Mouse (Mus musculus) urinary bladder, postnatal 0 days (tissue): Measurements from ENCODE around the gene Odf3l2. TPM values are rescaled to one million over a fixed set of nuclear protein-coding genes. Genes with fewer than 3 reads are reported as not detected.

Experiments
- polyA plus RNA-seq: library from polyadenylated mRNA; unstranded; fragments of >200 nt; fragmentation: Nextera tagmentation; extraction: Ambion mirVana; gene quantifications from 2 replicates; pipeline ENCODE4 v1.2.1, GENCODE M21; 2015

Gene Odf3l2
- polyA plus RNA-seq, result not detected in 2 replicates

DNA sequence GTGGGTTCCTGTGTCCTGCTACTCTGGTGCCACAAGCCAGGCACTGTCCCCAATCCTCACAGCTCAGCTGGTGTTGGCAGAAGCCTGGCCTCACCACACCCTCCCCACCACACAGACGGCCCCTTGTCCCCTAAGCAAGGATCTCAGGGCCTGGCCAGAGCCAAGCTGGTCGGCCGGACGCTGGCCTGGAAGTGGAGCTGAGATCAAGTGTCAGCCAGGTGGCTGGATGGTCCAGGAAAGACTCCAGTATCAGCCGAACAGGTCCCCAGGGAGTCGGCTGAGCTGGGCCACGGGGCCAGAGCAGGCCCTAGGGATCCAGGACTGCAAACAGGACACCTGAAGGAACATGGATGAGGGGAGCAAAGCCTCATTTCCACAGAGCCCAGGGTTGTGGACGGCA lies at the start of gene Odf3l2:
TSS of gene Odf3l2 (minus strand) at position 28 of the 400 bp plus-strand sequence.

DNA sequence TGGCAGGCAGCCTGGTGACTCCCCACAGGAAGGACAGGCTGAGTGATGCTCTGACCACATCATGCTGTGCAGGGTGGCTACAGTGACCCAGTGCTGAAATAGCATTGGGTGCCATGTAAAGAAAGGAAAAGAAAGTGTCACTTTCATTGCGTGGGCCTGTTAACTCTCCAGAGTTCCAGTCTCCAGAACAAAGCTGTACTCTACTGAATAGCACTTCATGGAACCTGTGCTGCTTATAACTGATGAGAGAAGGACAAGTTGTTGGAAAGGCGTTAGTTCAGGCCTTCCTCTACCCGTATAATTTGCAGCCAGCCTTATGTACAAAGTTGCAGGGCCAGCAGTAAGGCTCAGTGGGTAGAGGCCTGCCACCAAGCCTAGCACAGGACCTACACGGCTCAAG lies 43.2 kb upstream of the Odf3l2 start, which contains the start of gene Gzmm:
TSS of gene Gzmm (plus strand) at position 301 of the 400 bp plus-strand sequence.

DNA sequence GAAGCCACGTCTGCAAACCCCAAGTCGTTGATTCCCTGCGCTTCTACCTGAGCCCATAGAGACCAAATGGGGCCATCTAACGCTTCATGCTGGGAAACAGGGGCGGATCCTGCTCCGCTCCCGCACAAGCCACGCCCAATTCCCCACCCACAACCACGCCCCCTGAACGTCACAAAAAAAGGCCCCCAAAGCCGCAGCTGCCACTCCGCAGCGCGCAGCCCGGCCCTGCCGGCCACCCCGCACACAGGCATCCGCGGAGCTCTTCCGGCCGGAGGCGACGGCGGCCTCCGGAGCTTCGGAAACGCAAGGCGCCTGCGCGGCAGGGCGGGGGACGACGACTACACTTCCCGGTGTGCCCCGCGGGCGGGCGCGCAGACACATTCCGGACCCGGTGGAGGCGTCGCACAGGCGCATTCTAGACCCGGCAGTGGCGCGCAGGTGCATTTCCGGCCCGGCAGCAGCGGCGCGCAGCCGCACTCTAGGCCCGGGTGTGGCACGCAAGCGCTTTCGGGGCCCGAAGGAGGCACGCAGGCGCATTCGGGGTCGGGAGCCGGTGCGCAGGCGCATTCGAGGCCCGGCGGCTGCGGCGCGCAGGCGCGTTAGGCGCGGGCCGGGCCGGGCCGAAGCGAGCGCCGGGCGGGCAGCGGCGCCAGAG lies 36.2 kb upstream of the Odf3l2 start, which contains the start of gene Cdc34:
TSS of gene Cdc34 (plus strand) at position 605 of the 655 bp plus-strand sequence.

DNA sequence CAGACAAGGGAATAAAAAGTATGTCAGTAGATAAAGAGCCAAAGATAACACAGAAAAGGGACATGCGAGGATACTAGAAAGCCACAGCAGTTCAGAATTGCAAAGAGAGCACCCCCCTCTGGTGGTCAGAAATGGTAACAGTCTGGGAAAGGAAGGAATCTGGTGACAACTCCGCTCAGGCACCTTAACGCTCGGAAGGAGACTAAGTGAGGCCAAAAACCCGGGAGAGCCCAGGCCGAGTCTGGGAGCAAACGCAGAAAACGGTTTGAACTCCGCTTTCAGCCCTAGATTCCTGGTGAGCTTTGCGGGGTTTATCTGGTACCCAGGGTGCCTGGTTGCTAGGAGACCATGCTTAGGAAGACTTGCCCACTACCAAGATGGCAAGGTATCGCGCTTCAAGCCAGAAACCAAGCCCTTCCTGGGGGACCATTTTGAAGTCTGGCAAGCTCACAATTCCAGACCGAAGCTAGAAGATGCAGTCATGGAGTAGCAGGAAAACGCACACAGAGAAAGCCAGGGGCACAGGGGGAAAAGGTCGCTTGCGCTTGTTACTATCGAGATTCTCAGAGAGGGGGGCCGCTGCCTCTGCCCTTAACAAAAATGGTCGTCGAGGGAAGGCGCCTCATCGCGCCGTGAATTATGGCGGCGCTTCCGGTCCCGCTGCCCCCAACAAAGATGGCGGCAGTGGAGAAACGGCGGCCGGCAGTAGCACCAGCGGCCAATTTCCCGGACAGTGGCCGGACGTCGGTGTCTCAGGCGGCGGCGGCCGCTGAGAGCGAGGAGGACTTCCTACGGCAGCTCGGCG lies 23.4 kb upstream of the Odf3l2 start, which contains the start of gene Tpgs1:
TSS of gene Tpgs1 (plus strand) at position 599 of the 805 bp plus-strand sequence.

DNA sequence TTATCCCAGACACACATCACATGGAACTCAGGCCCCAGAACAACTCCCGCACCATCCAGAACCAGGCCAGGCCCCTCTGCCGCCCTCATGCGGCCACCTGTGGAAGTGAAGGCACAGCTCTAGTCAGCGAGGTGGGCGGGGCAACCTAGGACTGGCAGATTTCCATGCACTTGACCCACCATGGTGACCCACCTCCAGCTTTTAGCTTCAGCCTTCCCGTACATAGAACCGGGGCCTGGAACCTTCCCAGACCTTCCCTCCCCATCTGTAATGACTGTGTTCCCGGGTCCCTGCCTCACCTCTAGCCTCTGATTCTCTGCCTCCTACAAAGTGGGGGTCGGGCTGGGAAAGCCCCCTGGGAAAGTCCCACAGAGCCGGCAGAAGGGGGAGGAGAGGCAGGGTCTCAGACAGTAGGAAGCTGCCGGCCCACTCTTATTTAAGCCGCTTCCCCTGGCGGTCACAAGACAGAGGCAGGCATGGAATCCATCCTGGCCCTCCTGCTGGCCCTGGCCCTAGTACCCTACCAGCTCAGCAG lies 18.7 kb upstream of the Odf3l2 start, which contains the start of gene Madcam1:
TSS of gene Madcam1 (plus strand) at position 429 of the 535 bp plus-strand sequence.

DNA sequence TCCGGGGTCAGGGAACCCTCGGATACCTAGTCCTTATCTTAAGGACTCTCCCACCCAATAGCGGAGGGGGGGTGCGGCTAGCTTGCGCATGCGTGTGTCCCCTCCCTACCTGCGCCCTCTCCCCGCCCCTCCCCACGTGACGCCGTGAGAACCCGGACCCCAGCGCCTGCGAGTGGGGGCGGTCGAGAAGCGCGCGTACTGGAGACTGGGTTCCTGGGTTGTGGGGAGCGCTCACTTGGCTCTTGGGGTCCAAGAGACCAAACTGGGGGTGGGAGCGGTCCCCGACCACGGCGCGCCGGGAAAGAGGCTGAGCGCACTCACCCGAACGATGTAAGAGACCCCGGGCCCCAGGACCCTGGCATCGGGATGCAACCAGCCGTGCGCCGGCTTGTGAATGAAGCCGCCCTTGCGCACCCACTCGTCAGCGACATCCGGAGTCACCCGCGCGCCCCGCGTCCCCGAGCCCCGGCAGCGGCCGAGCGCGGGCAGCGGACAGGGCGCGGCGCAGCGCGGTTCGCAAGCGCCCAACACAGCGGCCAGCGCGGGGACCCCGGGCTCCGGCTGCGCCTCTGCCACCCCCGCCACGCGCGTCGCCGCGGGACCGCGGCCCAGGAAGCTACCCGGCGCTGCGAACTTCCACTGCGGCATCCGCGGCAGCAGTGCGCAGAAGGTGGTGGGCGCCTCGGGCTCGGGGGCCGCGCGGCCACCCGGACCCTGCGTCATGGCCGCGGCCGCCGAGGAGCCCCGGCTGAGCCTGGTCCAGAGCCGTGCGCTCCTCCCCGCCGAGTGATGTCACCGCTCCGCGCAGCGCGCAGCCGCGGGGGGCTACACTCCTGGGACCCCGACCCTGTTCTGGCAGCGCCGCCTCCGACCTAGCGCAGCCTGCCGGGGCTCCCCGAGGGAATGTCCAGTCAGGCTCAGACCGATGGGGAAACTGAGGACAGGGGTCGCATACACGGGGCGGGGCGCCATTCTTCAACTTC lies 8.1 kb downstream of the Odf3l2 start, which contains the start of gene Shc2:
TSS of gene Shc2 (minus strand) at position 791 of the 983 bp plus-strand sequence.

DNA sequence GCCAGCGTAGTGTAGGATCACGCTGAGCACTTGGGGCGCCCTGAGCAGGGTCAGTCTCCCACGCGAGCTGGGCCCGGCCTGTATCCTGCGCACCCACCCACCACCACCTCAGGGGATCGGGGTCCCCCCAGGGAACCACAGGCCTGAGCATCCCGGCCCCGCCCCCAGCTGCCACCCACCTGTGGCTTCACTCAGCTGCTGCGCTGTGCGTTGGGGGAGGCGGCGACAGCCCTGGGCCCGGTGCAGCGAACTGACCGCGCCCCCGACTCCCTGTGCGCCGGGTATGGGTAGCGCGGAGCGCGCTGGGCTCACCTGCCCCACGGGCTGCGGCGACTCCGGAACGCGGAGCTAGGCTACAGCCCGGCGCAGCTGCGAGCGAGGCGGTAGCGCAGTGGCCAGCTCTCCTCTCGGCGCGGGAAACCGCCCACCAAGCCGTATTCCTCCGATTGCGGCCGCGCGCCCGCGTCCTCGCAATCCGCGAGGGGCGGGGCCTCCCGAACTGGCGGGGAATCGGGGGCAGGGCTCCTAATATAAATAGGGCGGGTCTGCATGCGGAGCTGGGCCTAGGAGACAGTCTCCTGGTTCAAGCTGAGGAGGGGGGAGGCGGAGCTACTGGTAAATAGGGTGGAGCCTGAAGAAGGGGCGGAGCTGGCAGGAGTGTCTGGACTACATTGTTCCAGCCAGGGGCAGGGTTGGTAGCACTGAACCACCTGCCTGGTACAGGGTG lies 31.8 kb downstream of the Odf3l2 start, which contains the start of gene C2cd4c:
TSS of gene C2cd4c (minus strand) at position 448 of the 727 bp plus-strand sequence.

Other genes starting within 250 kb of the Odf3l2 start
- gene Vmn2r83, start 177.0 kb downstream of the Odf3l2 start, polyA plus RNA-seq, result not detected in 2 replicates
- 30.4 and 31.8 TPM in 2 replicates for gene Plpp2, start 111.9 kb downstream of the Odf3l2 start, polyA plus RNA-seq
- gene Mier2, start 90.5 kb downstream of the Odf3l2 start, polyA plus RNA-seq, result 24.2 and 26.1 TPM in 2 replicates
- gene Theg, start 58.4 kb downstream of the Odf3l2 start, polyA plus RNA-seq, result not detected in 2 replicates
- not detected in 2 replicates for gene C2cd4c, start 31.7 kb downstream of the Odf3l2 start, polyA plus RNA-seq
- 2.1 and 2.5 TPM in 2 replicates for gene Shc2, start 7.8 kb downstream of the Odf3l2 start, polyA plus RNA-seq
- gene Madcam1, start 18.8 kb upstream of the Odf3l2 start, polyA plus RNA-seq, result 0.35 and 0.39 TPM in 2 replicates
- gene Tpgs1, start 23.6 kb upstream of the Odf3l2 start, polyA plus RNA-seq, result 47.4 and 51.3 TPM in 2 replicates
- 63.7 and 68.6 TPM in 2 replicates for gene Cdc34, start 36.5 kb upstream of the Odf3l2 start, polyA plus RNA-seq
- 0.16 and 0.48 TPM in 2 replicates for gene Gzmm, start 43.3 kb upstream of the Odf3l2 start, polyA plus RNA-seq
- gene Bsg, start 58.8 kb upstream of the Odf3l2 start, polyA plus RNA-seq, result 812 and 845 TPM in 2 replicates
- gene Hcn2, start 70.9 kb upstream of the Odf3l2 start, polyA plus RNA-seq, result 0.06 and 0.08 TPM in 2 replicates
- gene Polrmt, start 100.8 kb upstream of the Odf3l2 start, polyA plus RNA-seq, result 14.4 and 14.7 TPM in 2 replicates
- gene Fgf22, start 109.3 kb upstream of the Odf3l2 start, polyA plus RNA-seq, result 0.24 and 0.28 TPM in 2 replicates
- 50.7 and 60.7 TPM in 2 replicates for gene Rnf126, start 121.2 kb upstream of the Odf3l2 start, polyA plus RNA-seq
- 69.7 and 87.0 TPM in 2 replicates for gene Fstl3, start 131.5 kb upstream of the Odf3l2 start, polyA plus RNA-seq
- gene Prss57, start 145.2 kb upstream of the Odf3l2 start, polyA plus RNA-seq, result 0.12 TPM in 1 of 2 replicates, not detected in the other
- gene Palm, start 147.8 kb upstream of the Odf3l2 start, polyA plus RNA-seq, result 39.7 and 44.2 TPM in 2 replicates
- 1.6 and 2.9 TPM in 2 replicates for gene Misp, start 175.3 kb upstream of the Odf3l2 start, polyA plus RNA-seq
- 109 and 124 TPM in 2 replicates for gene Ptbp1, start 208.7 kb upstream of the Odf3l2 start, polyA plus RNA-seq
- gene Prtn3, start 228.7 kb upstream of the Odf3l2 start, polyA plus RNA-seq, result 2.3 and 8.8 TPM in 2 replicates
- 2.2 TPM in 2 replicates for gene Plppr3, start 228.9 kb upstream of the Odf3l2 start, polyA plus RNA-seq
- 0.13 and 0.16 TPM in 2 replicates for gene Elane, start 240.5 kb upstream of the Odf3l2 start, polyA plus RNA-seq
- gene Cfd, start 245.1 kb upstream of the Odf3l2 start, polyA plus RNA-seq, result 0.18 TPM in 1 of 2 replicates, not detected in the other